8 mouse cellular contexts compared by ENCODE assay signal in the genomic region with DNA sequence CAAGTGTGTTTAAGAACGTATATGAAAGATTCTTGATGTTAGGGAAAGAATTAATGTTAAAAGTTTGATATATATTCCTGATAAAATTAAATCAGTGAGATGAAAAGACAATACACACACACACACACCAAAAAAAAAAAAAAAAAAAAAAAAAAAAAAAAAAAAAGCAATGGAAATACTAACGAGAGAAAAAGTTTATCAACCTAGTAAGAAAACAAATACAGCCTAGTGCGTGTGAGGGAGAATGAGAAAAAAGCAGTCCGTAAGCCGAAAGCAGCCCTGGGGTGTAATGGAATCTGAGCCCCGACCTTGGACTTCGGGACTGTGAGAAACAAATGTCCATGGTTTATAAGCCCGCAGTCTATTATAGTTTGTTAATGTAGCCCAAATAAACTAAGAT. TPM values are rescaled to one million over a fixed set of nuclear protein-coding genes. Genes with fewer than 3 reads are reported as not detected.
A peak's percentile ranks its signal among the peaks of the same experiment; 100 is the strongest.
DNase-seq lines count a peak whose midpoint lies in the region; ATAC-seq and TF ChIP-seq lines count a peak whose summit lies in the region.

No protein-coding gene starts in this region.

- no peak for TF ChIP-seq POLR2A in myocyte (IDR thresholded peaks at IDR 0.05; ENCODE audit: insufficient read length, low read depth)

- no peak overlapping the region for H3ac ChIP-seq in myocyte (ENCODE audit: control insufficient read depth, insufficient read length)

- no peaks in the 10 kb centered on the region for H3K79me2 ChIP-seq in myocyte (ENCODE audit: control insufficient read depth, insufficient read depth)

- H3K27ac ChIP-seq in heart, embryonic 13.5 days (replicated peaks), result no peak overlapping the region
- no peak overlapping the region for H3K27ac ChIP-seq in hindbrain, embryonic 16.5 days (ENCODE audit: low read depth, low read length)

- no peak overlapping the region; the same call in 1 of the 2 replicates for H3K9ac ChIP-seq in heart, embryonic 13.5 days
- no peak overlapping the region for H3K9ac ChIP-seq in hindbrain, embryonic 16.5 days (ENCODE audit: low read depth, low read length)

- no peaks in the 10 kb centered on the region for H3K27me3 ChIP-seq in heart, embryonic 13.5 days (replicated peaks)
- no peaks in the 10 kb centered on the region for H3K27me3 ChIP-seq in hindbrain, embryonic 16.5 days (replicated peaks; ENCODE audit: control insufficient read depth, insufficient read depth, low read length)
- no peaks in the 10 kb centered on the region for H3K27me3 ChIP-seq in myocyte (ENCODE audit: control insufficient read depth, insufficient read depth, insufficient read length)

- H3K4me2 ChIP-seq in heart, embryonic 13.5 days, result peak overlapping the region; percentile 83
- peak overlapping the region; percentile 56 for H3K4me2 ChIP-seq in hindbrain, embryonic 16.5 days (ENCODE audit: low read length)
- no peak overlapping the region for H3K4me2 ChIP-seq in myocyte (ENCODE audit: low read depth)

- no peak for DNase-seq in heart, adult 8-10 months (ENCODE audit: low spot score)
- peak; percentile 17 to 20 for DNase-seq in right cerebral cortex, postnatal 10 days (ENCODE audit: low spot score in 2 of 2)
- no peak for DNase-seq in right cerebral cortex, postnatal 25 days
- no peak for DNase-seq in thymus, postnatal 14 days
- no peak for DNase-seq in gastrocnemius, adult 18-20 months (ENCODE audit: low spot score)

- H3K36me3 ChIP-seq in heart, embryonic 13.5 days, result peaks cover 3% of the 10 kb centered on the region; the same call in 1 of the 2 replicates
- no peaks in the 10 kb centered on the region for H3K36me3 ChIP-seq in hindbrain, embryonic 16.5 days (ENCODE audit: control insufficient read depth, insufficient read depth, low read length)
- H3K36me3 ChIP-seq in myocyte (ENCODE audit: control insufficient read depth, insufficient read depth), result no peaks in the 10 kb centered on the region

- ATAC-seq in heart, embryonic 13.5 days (ENCODE audit: extremely low read depth, insufficient number of reproducible peaks, low FRiP score, low TSS enrichment), result no peak
- ATAC-seq in hindbrain, embryonic 16.5 days, result no peak

- peaks cover 33% of the 10 kb centered on the region for H3K4me1 ChIP-seq in heart, embryonic 13.5 days
- H3K4me1 ChIP-seq in hindbrain, embryonic 16.5 days (ENCODE audit: control insufficient read depth, insufficient read depth, low read depth, low read length), result peaks cover 18% of the 10 kb centered on the region

- no peaks in the 10 kb centered on the region for H3K9me3 ChIP-seq in heart, embryonic 13.5 days
- no peaks in the 10 kb centered on the region for H3K9me3 ChIP-seq in hindbrain, embryonic 16.5 days (ENCODE audit: control insufficient read depth, low read length)

- 73% methylated on average over 8 of the region's 8 CpGs for WGBS in heart, embryonic 13.5 days
- WGBS in hindbrain, embryonic 16.5 days, result 77% methylated on average over 8 of the region's 8 CpGs

- H3K4me3 ChIP-seq in heart, embryonic 13.5 days, result no peak overlapping the region
- H3K4me3 ChIP-seq in hindbrain, embryonic 16.5 days (ENCODE audit: low read length), result peak overlapping the region; percentile 77; the same call in 1 of the 2 replicates
- peak overlapping the region; percentile 63 for H3K4me3 ChIP-seq in myocyte

TF ChIP-seq in myocyte, 11 proteins besides CTCF, POLR2A, EP300 and RAD21:
- TF ChIP-seq MYOD1 (IDR thresholded peaks at IDR 0.05; ENCODE audit: control insufficient read depth in 1 of 3, insufficient read length in 2 of 3, low read depth in 2 of 3), result no peak

RNA-seq across cellular contexts. Expression of a gene that starts 23.2 kb away (rescaled TPM):
- 19.7 and 20.3 TPM in 2 replicates for polyA plus RNA-seq in heart, embryonic 13.5 days (2015; fragmentation: Nextera tagmentation; extraction: Ambion mirVana)
- total RNA-seq in heart, adult 8-10 months (2022), result 10 to 100 TPM; 18.9 to 23.0 (median 21.1) TPM
- polyA plus RNA-seq in hindbrain, embryonic 16.5 days (2015; fragmentation: Nextera tagmentation; extraction: Ambion mirVana), result 17.7 and 18.2 TPM in 2 replicates
- 4.2 TPM for polyA plus RNA-seq in myocyte (2012; fragmentation: generic; extraction: Trizol)
- total RNA-seq in gastrocnemius, adult 18-20 months (2021), result 1 to 10 TPM; 5.3 to 6.2 TPM

RNA-seq across cellular contexts. Expression of a gene that starts 54.7 kb away (rescaled TPM):
- 6.7 and 6.9 TPM in 2 replicates for polyA plus RNA-seq in heart, embryonic 13.5 days (2015; fragmentation: Nextera tagmentation; extraction: Ambion mirVana)
- 1 to 10 TPM; 1.1 to 1.9 (median 1.6) TPM for total RNA-seq in heart, adult 8-10 months (2022)
- 26.5 and 31.5 TPM in 2 replicates for polyA plus RNA-seq in hindbrain, embryonic 16.5 days (2015; fragmentation: Nextera tagmentation; extraction: Ambion mirVana)
- polyA plus RNA-seq in myocyte (2012; fragmentation: generic; extraction: Trizol), result 0.46 TPM
- 1 to 10 TPM in 1 of 2 experiments, under 1 TPM in 1; 0.82 to 1.3 TPM for total RNA-seq in gastrocnemius, adult 18-20 months (2021)

Comparison
In these comparisons a context has a peak if more than half of its experiments do, and no peak if none do; other contexts are left out.
1. DNase-seq: peak in right cerebral cortex, postnatal 10 days (2 of 2); none in heart, adult 8-10 months (single experiment), right cerebral cortex, postnatal 25 days (single experiment), thymus, postnatal 14 days (single experiment) and gastrocnemius, adult 18-20 months (single experiment).